Mouse (Mus musculus) CD4-positive, CD25-positive, alpha-beta regulatory T cell, adult 2 months (primary cell): ENCODE data around the gene Prdx6b.

Experiments used
- DNase-seq: peaks from one replicate; pipeline ENCODE4 v3.0.0-alpha.2; 2012; ENCODE audit warnings: low read depth, low spot score

Prdx6b gene

GRCm38 (mm10) chr2:80325779-80326178 is 33.5 kb downstream of the Prdx6b start:
- no peak for DNase-seq

GRCm38 (mm10) chr2:80327272-80327671 is 35.0 kb downstream of the Prdx6b start:
- no peak for DNase-seq

- DNase-seq = no peak
These were observed 36.8 kb downstream of the Prdx6b start for GRCm38 (mm10) chr2:80328961-80329653.

- no peak for DNase-seq
These were observed 48.3 kb downstream of the Prdx6b start for GRCm38 (mm10) chr2:80340537-80340936.
